Mouse (Mus musculus): Measurements from ENCODE around the gene Pym1.

- peak; percentile 95 for TF ChIP-seq CHD2 (IDR thresholded peaks at IDR 0.05; ENCODE audit: low read length)
- peak in 1 of 2 experiments; percentile 41; a peak in 2 of 4 replicates for TF ChIP-seq CTCF (conservative IDR thresholded peaks at IDR 0.05 in 1 of 2, IDR thresholded peaks at IDR 0.05 in 1 of 2; ENCODE audit: low read depth in 2 of 2, low read length in 2 of 2)
- peak; percentile 72 for TF ChIP-seq POLR2A (IDR thresholded peaks at IDR 0.05; ENCODE audit: low read depth, low read length)
- TF ChIP-seq UBTF (IDR thresholded peaks at IDR 0.05; ENCODE audit: low read depth, low read length) = 0 out of 2 replicates have a peak, but pooled peaks have one; percentile 51
- no peak for TF ChIP-seq USF1 (IDR thresholded peaks at IDR 0.05; ENCODE audit: low read depth, low read length)
- TF ChIP-seq MAZ (IDR thresholded peaks at IDR 0.05; ENCODE audit: low read depth, low read length) = peak; percentile 100
- TF ChIP-seq KAT2A (IDR thresholded peaks at IDR 0.05; ENCODE audit: insufficient replicate concordance, low read length) = peak; percentile 95; the same call in 1 of the 2 replicates
- TF ChIP-seq ZNF384 (IDR thresholded peaks at IDR 0.05; ENCODE audit: low read depth, low read length) = peak; percentile 74
These were observed 57.7 kb downstream of the Pym1 start for GRCm38 (mm10) chr10:128805092-128806000.
